Mouse (Mus musculus) cortical plate, adult 2 months (tissue): ENCODE results near the gene Asf1b. TPM values are rescaled to one million over a fixed set of nuclear protein-coding genes. Genes with fewer than 3 reads are reported as not detected.
A peak's percentile ranks its signal among the peaks of the same experiment; 100 is the strongest.

ENCODE experiments used
- H3K27ac ChIP-seq: fragments of 200-500 bp; 2 replicates; pipeline ENCODE4 v1.5.1; 2012; ENCODE audit warnings: low read length, control low read depth, inconsistent platforms; ENCODE audit not compliant: insufficient read depth
- H3K4me1 ChIP-seq: fragments of 200-500 bp; 2 replicates; pipeline ENCODE4 v1.6.1; 2011; ENCODE audit warnings: low read length; ENCODE audit not compliant: control insufficient read depth, insufficient read depth
- H3K4me3 ChIP-seq: fragments of 200-500 bp; 2 replicates; pipeline ENCODE4 v1.5.1; 2011; ENCODE audit warnings: mild to moderate bottlenecking, low read length, control low read depth; ENCODE audit not compliant: insufficient read depth
- CTCF ChIP-seq: fragments of 200-500 bp; IDR thresholded peaks from 2 replicates; pipeline ENCODE4 v1.5.1; 2011; ENCODE audit warnings: mild to moderate bottlenecking, control low read depth, low read length; ENCODE audit not compliant: insufficient read depth; ENCODE audit errors: extremely low read depth
- POLR2A ChIP-seq: fragments of 200-500 bp; IDR thresholded peaks from 2 replicates; pipeline ENCODE4 v1.6.1; 2011; ENCODE audit warnings: mild to moderate bottlenecking, low read length, control low read depth; ENCODE audit not compliant: insufficient read depth; ENCODE audit errors: extremely low read depth
- polyA plus RNA-seq: library from polyadenylated mRNA; depleted of rRNA; stranded (reverse); fragments of >200 nt; gene quantifications from 2 replicates; pipeline ENCODE4 v1.2.3, GENCODE M21; 2012; rRNA removed

Asf1b gene
- polyA plus RNA-seq, 1 experiment: 1.4 TPM

DNA sequence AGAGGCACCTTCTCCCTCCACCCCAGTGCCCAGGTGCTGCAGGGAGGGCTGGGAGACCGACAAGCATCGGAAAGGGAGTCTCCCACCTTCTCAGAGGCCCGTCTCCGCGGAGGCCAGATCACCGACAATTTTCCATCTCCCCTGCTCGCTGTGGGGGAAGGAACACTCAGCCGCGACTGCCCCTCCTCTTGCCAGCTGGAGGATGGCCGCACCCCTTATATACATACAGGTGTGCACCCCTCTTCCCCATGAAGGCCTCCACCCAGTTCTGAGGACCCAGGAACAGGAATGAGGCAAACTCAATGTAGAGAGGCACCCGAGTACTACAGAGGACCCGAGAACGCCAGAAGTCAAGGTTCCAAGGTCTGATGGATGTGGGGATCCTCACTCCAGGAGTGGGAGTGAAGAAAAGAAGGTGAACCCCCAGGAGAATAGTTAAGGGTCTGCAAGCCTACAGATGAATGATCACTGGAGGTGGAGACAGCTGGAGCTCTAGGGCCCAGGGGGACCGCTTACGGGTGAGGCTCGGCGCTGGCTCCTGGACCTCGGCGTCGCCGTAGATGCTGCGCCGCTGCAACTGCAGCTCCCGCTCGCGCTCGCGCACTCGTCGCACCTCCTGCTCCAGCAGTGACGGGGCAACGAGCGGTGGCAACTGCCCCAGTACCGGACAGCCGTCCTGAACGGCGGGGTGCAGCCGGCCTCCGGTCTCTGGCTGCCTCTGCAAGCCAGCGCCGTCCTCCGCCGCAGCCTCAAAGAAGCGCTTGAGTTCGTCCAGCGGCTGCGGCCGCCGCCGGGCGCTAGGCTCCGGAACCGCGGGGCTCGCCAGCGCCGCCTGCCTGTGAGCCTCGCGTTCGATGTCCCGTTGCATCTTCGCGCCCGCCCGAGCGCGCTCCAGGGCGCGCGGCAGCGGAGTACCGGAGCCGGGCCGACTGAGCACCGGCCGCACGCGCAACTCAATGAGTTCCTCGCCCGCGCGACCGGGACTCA, 55.6 kb downstream of the Asf1b start:
- TF ChIP-seq POLR2A (no peak), CTCF (peak; percentile 21; the same call in 1 of the 2 replicates)
- H3K27ac ChIP-seq: no peak overlapping the region
- no peaks in the 10 kb centered on the region; the same call in 1 of the 2 replicates for H3K4me1 ChIP-seq
- peak overlapping the region; percentile 17; the same call in 1 of the 2 replicates for H3K4me3 ChIP-seq

DNA sequence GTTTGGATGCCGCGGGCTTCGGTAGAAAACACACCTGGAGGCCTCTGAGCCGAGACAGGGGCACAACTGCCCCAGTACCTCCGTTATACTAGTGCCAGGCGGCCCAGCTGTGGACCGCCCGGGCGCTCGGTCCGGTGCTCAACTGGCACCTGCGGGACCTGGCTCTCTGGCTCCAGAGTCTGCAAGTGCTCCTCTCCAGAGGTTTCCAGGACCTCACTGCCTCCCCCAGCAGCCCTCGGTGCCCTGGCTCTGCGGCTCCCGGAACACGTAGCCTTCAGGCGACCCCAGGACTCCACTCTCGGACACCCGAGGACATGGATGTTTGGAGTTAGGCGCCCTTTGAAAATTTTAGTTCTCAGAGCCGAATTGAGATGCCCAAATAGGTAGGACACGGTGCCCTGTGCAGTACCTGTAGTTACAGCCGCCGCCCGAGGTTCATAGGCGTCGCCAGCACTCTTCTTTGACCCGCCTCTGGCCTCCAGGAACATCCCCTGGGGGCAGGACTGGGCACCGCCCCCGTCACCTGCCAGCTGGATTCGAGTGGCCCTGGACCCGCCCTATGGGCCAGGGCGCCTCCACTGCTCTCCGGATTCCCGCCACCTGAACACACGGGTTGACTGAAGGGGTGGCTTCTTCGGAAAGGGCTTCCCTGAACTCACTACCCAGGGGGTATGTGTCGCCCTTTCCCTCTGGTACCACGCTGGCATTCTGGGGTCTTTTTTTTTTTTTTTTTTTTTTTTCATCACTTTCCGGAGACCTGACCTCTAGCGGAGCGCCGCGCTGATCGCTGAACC, 56.6 kb downstream of the Asf1b start, which contains the start of gene 2210011C24Rik:
2210011C24Rik (minus strand) TSS at position 467 of the 794 bp plus-strand sequence.
- Histone ChIP-seq H3K27ac (no peak within 1 kb of the TSS), H3K4me1 (no peaks in the 10 kb centered on the region; the same call in 1 of the 2 replicates)
- TF ChIP-seq POLR2A: no peak
- TF ChIP-seq CTCF: no peak

DNA sequence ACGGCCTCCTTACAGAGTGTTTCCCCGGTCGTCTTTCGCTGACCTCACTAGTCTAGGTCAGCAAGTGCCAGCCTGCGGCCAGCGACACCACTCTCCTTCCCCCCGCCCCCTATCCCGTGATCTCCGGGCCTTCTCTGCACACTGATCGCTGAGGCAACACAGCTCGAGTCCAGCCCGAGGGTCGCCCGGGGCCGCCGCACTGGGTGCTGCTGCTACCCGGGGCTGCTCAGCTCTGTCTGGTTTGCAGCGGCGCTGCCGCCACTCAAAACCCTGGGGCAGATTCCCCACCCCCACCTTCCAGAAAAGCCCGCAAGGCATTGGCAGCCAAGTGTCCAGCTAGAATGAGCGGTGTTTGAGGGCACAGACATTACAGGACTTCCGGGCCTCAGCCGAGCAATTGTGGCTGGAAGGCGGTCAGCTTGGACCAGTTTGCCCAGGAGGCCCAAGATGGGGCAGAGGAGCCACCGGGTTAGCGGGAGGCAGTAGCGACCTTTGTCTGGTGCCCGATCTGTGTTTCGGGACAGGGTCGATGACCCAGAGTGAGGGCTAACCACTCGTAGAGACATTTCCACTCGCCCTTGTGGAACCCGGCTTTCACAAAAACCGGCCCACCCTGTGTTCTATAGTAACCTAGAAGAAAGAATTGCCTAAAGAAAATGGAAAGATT, 57.3 kb downstream of the Asf1b start:
- no peak for TF ChIP-seq POLR2A
- no peak for TF ChIP-seq CTCF
- Histone ChIP-seq H3K27ac (no peak overlapping the region), H3K4me1 (no peaks in the 10 kb centered on the region; the same call in 1 of the 2 replicates), H3K4me3 (no peak overlapping the region)

More for the DNA sequence above, 56.6 kb downstream of the Asf1b start, which contains the start of gene 2210011C24Rik:
- H3K4me3 ChIP-seq: peak within 1 kb of the TSS; percentile 17; the same call in 1 of the 2 replicates

DNA sequence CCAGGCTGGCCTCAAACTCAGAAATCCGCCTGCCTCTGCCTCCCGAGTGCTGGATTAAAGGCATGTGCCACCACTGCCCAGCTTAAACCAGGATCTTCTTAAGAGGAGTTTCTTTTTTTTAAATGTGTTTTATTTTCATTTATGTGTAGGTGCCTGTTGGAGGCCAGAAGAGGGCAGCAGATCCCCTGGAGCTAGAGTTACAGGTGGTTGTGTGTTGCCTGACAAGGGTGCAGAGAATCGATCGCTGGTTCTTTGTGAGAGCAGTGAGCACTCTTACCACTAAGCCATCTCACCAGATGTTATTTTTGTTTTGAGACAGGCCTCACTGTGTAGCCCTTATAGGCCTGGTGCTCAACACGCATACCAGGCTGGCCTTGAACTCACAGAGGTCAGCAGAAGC, 60.5 kb downstream of the Asf1b start:
- no peak overlapping the region for H3K27ac ChIP-seq
- H3K4me3 ChIP-seq: no peak overlapping the region
- no peaks in the 10 kb centered on the region; the same call in 1 of the 2 replicates for H3K4me1 ChIP-seq
- TF ChIP-seq CTCF (no peak), POLR2A (no peak)

DNA sequence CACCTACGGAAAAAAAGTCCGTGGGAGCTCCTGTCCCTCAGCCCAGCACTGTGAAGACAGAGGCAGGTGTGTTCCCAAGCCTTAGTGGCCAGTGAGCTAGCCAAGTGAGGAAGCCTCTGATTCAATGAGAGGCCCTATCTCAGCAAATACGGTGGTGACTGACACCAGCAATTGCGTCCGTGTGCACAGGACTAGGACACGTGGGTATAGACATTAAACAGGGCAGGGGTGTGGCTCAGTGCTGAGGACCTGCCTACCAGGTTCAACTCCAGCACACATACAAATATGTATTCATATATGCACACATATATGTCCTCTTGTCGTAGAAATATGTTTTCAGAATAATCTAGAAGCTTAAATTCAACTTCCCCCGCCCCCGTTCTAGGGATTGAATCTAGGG, 64.4 kb downstream of the Asf1b start:
- Histone ChIP-seq H3K4me1 (no peaks in the 10 kb centered on the region), H3K4me3 (no peak overlapping the region), H3K27ac (no peak overlapping the region)
- TF ChIP-seq CTCF: no peak
- no peak for TF ChIP-seq POLR2A

Other genes with a start within 250 kb of the Asf1b start
- gene Ddx39, start 240.3 kb upstream of the Asf1b start, polyA plus RNA-seq: 26.5 and 29.0 TPM in 2 replicates
- 25.9 and 26.9 TPM in 2 replicates for gene Adgre5, start 214.2 kb upstream of the Asf1b start, polyA plus RNA-seq
- 236 and 241 TPM in 2 replicates for gene Adgrl1, start 55.4 kb upstream of the Asf1b start, polyA plus RNA-seq
- gene Gm10644, start 302 bp upstream of the Asf1b start, polyA plus RNA-seq: 0.52 and 0.62 TPM in 2 replicates
- 181 and 183 TPM in 2 replicates for gene Prkaca, start 17.5 kb downstream of the Asf1b start, polyA plus RNA-seq
- gene Samd1, start 42.2 kb downstream of the Asf1b start, polyA plus RNA-seq: 42.4 and 48.4 TPM in 2 replicates
- gene 1700067K01Rik, start 46.0 kb downstream of the Asf1b start, polyA plus RNA-seq: 0.13 and 0.21 TPM in 2 replicates
- 0.87 and 1.4 TPM in 2 replicates for gene 2210011C24Rik, start 56.7 kb downstream of the Asf1b start, polyA plus RNA-seq
- gene Palm3, start 66.0 kb downstream of the Asf1b start, polyA plus RNA-seq: 2.4 and 2.5 TPM in 2 replicates
- gene Il27ra, start 87.1 kb downstream of the Asf1b start, polyA plus RNA-seq: 0.33 and 0.40 TPM in 2 replicates
- not detected in 2 replicates for gene Rln3, start 89.5 kb downstream of the Asf1b start, polyA plus RNA-seq
- 3.6 and 3.7 TPM in 2 replicates for gene Gm10643, start 109.6 kb downstream of the Asf1b start, polyA plus RNA-seq
- 28.0 and 29.5 TPM in 2 replicates for gene Rfx1, start 111.3 kb downstream of the Asf1b start, polyA plus RNA-seq
- 29.9 and 33.2 TPM in 2 replicates for gene Dcaf15, start 149.3 kb downstream of the Asf1b start, polyA plus RNA-seq
- gene Podnl1, start 170.5 kb downstream of the Asf1b start, polyA plus RNA-seq: not detected in 2 replicates
- 38.0 and 42.3 TPM in 2 replicates for gene Cc2d1a, start 192.4 kb downstream of the Asf1b start, polyA plus RNA-seq
- 2.7 and 3.0 TPM in 2 replicates for gene 4930432K21Rik, start 192.5 kb downstream of the Asf1b start, polyA plus RNA-seq
- 1.8 and 3.6 TPM in 2 replicates for gene Nanos3, start 229.7 kb downstream of the Asf1b start, polyA plus RNA-seq